Mouse (Mus musculus) heart, embryonic 13.5 days (tissue): ENCODE data around the gene Rad21l. TPM values are rescaled to one million over a fixed set of nuclear protein-coding genes. Genes with fewer than 3 reads are reported as not detected.

Experiments used
- ATAC-seq: fragments of 200-750 bp; cut with Nextera tagmentation; 2 replicates; pipeline ENCODE4 v1.8.0; 2017; ENCODE audit warnings: moderate TSS enrichment; ENCODE audit not compliant: insufficient number of reproducible peaks, low FRiP score, low TSS enrichment; ENCODE audit errors: extremely low read depth
- H3K27ac ChIP-seq: fragments of 300-500 bp; sonication (generic); replicated peaks from 2 replicates; pipeline ENCODE4 v1.5.1; 2015; ENCODE audit warnings: moderate library complexity, mild to moderate bottlenecking, inconsistent platforms
- H3K27me3 ChIP-seq: fragments of 300-500 bp; sonication (generic); replicated peaks from 2 replicates; pipeline ENCODE4 v1.6.1; 2015; ENCODE audit warnings: mild to moderate bottlenecking, inconsistent platforms
- H3K36me3 ChIP-seq: fragments of 300-500 bp; sonication (generic); 2 replicates; pipeline ENCODE4 v1.6.1; 2015; ENCODE audit warnings: mild to moderate bottlenecking, inconsistent platforms
- H3K4me1 ChIP-seq: fragments of 300-500 bp; sonication (generic); 2 replicates; pipeline ENCODE4 v1.6.1; 2015; ENCODE audit warnings: inconsistent platforms
- H3K4me2 ChIP-seq: fragments of 300-500 bp; sonication (generic); 2 replicates; pipeline ENCODE4 v1.6.1; 2015; ENCODE audit warnings: inconsistent platforms, mild to moderate bottlenecking, moderate library complexity
- H3K4me3 ChIP-seq: fragments of 300-500 bp; sonication (generic); 2 replicates; pipeline ENCODE4 v1.5.1; 2015; ENCODE audit warnings: moderate library complexity, mild to moderate bottlenecking, inconsistent platforms
- H3K9ac ChIP-seq: fragments of 300-500 bp; sonication (generic); 2 replicates; pipeline ENCODE4 v1.6.1; 2015; ENCODE audit warnings: inconsistent platforms, mild to moderate bottlenecking, moderate library complexity
- H3K9me3 ChIP-seq: fragments of 300-500 bp; sonication (generic); 2 replicates; pipeline ENCODE4 v1.6.1; 2016; ENCODE audit warnings: inconsistent platforms
- WGBS: fragments of 180-500 bp; shearing (Covaris S2); methylation state at CpG from one replicate; pipeline ENCODE4 v1.1.7; 2015; ENCODE audit warnings: mixed read lengths; 5-methylcytosine and 5-hydroxymethylcytosine counted together
- polyA plus RNA-seq: library from polyadenylated mRNA; unstranded; fragments of >200 nt; fragmentation: Nextera tagmentation; extraction: Ambion mirVana; gene quantifications from 2 replicates; pipeline ENCODE4 v1.2.1, GENCODE M21; 2015

The Rad21l gene
- polyA plus RNA-seq, 1 experiment from 2014 or later = not detected

GRCm38 (mm10) chr2:151670026-151670967 lies 2.0 kb upstream of the Rad21l start:
- Histone ChIP-seq H3K36me3 (no peaks in the 10 kb centered on the region), H3K27ac (no peak overlapping the region), H3K9me3 (no peaks in the 10 kb centered on the region), H3K4me2 (peak overlapping the region; percentile 49), H3K9ac (no peak overlapping the region; the same call in 1 of the 2 replicates), H3K4me3 (peak overlapping the region; percentile 13; the same call in 1 of the 2 replicates), H3K27me3 (peaks cover 44% of the 10 kb centered on the region), H3K4me1 (0 out of 2 replicates have a peak, but pooled peaks cover 5% of the 10 kb centered on the region)
- ATAC-seq = no peak
- WGBS = 28% methylated on average over 48 of the region's 48 CpGs

GRCm38 (mm10) chr2:151652053-151652452 lies 16.3 kb downstream of the Rad21l start:
- 67% methylated on average over 1 of the region's 1 CpGs for WGBS
- Histone ChIP-seq H3K27me3 (peaks cover 7% of the 10 kb centered on the region), H3K4me2 (no peak overlapping the region), H3K36me3 (no peaks in the 10 kb centered on the region), H3K9me3 (no peaks in the 10 kb centered on the region), H3K4me1 (no peaks in the 10 kb centered on the region), H3K9ac (no peak overlapping the region), H3K4me3 (no peak overlapping the region), H3K27ac (no peak overlapping the region)
- no peak for ATAC-seq

GRCm38 (mm10) chr2:151636015-151636402 lies 32.3 kb downstream of the Rad21l start:
- 68% methylated on average over 2 of the region's 2 CpGs for WGBS
- Histone ChIP-seq H3K27me3 (peaks cover 33% of the 10 kb centered on the region), H3K27ac (no peak overlapping the region)

GRCm38 (mm10) chr2:151635362-151636014 lies 32.8 kb downstream of the Rad21l start:
- Histone ChIP-seq H3K27me3 (peaks cover 38% of the 10 kb centered on the region), H3K4me1 (peaks cover 6% of the 10 kb centered on the region; the same call in 1 of the 2 replicates), H3K27ac (no peak overlapping the region), H3K9ac (no peak overlapping the region), H3K36me3 (no peaks in the 10 kb centered on the region), H3K4me2 (no peak overlapping the region), H3K9me3 (no peaks in the 10 kb centered on the region), H3K4me3 (no peak overlapping the region)
- WGBS = 62% methylated on average over 9 of the region's 9 CpGs
- ATAC-seq = no peak

More at GRCm38 (mm10) chr2:151636015-151636402, 32.3 kb downstream of the Rad21l start:
- H3K4me2 ChIP-seq = no peak overlapping the region
- H3K4me3 ChIP-seq = no peak overlapping the region
- H3K9ac ChIP-seq = no peak overlapping the region
- no peak for ATAC-seq
- H3K9me3 ChIP-seq = no peaks in the 10 kb centered on the region
- no peaks in the 10 kb centered on the region for H3K36me3 ChIP-seq
- H3K4me1 ChIP-seq = peaks cover 6% of the 10 kb centered on the region; the same call in 1 of the 2 replicates

- no peak overlapping the region for H3K27ac ChIP-seq
- ATAC-seq = no peak
- H3K36me3 ChIP-seq = no peaks in the 10 kb centered on the region
- H3K4me2 ChIP-seq = no peak overlapping the region
- H3K4me3 ChIP-seq = no peak overlapping the region
- H3K27me3 ChIP-seq = peaks cover 44% of the 10 kb centered on the region
- H3K4me1 ChIP-seq = peaks cover 6% of the 10 kb centered on the region; the same call in 1 of the 2 replicates
- WGBS = 29% methylated on average over 2 of the region's 2 CpGs
- H3K9ac ChIP-seq = no peak overlapping the region
- H3K9me3 ChIP-seq = no peaks in the 10 kb centered on the region
Observed at GRCm38 (mm10) chr2:151634903-151635302, 33.4 kb downstream of the Rad21l start.

- no peak overlapping the region for H3K4me2 ChIP-seq
- no peaks in the 10 kb centered on the region for H3K9me3 ChIP-seq
- no peak overlapping the region for H3K27ac ChIP-seq
- peaks cover 6% of the 10 kb centered on the region; the same call in 1 of the 2 replicates for H3K4me1 ChIP-seq
- peaks cover 52% of the 10 kb centered on the region for H3K27me3 ChIP-seq
- no peak for ATAC-seq
- no peak overlapping the region for H3K9ac ChIP-seq
- no peak overlapping the region for H3K4me3 ChIP-seq
- H3K36me3 ChIP-seq = no peaks in the 10 kb centered on the region
- 49% methylated on average over 5 of the region's 5 CpGs for WGBS
Observed at GRCm38 (mm10) chr2:151632982-151633381, 35.4 kb downstream of the Rad21l start.

- H3K4me1 ChIP-seq = peaks cover 6% of the 10 kb centered on the region; the same call in 1 of the 2 replicates
- peak within 1 kb of the TSS; percentile 70 for H3K4me3 ChIP-seq
- peak within 1 kb of the TSS; percentile 99 for H3K4me2 ChIP-seq
- WGBS = under 1% methylated on average over 46 of the region's 47 CpGs
- H3K36me3 ChIP-seq = no peaks in the 10 kb centered on the region
- H3K27ac ChIP-seq = no peak within 1 kb of the TSS
- H3K9me3 ChIP-seq = no peaks in the 10 kb centered on the region
- peak; percentile 28; the same call in 1 of the 2 replicates for ATAC-seq
- peaks cover 52% of the 10 kb centered on the region for H3K27me3 ChIP-seq
- H3K9ac ChIP-seq = peak within 1 kb of the TSS; percentile 79
Observed at GRCm38 (mm10) chr2:151632159-151632814, 36.0 kb downstream of the Rad21l start, which contains the start of gene Snph. TSS of gene Snph (minus strand) at chr2:151632593.

- peaks cover 52% of the 10 kb centered on the region for H3K27me3 ChIP-seq
- H3K4me3 ChIP-seq = peak overlapping the region; percentile 70
- H3K27ac ChIP-seq = no peak overlapping the region
- peak overlapping the region; percentile 79 for H3K9ac ChIP-seq
- no peak for ATAC-seq
- 4% methylated on average over 22 of the region's 22 CpGs for WGBS
- H3K36me3 ChIP-seq = no peaks in the 10 kb centered on the region
- no peaks in the 10 kb centered on the region for H3K9me3 ChIP-seq
- H3K4me2 ChIP-seq = peak overlapping the region; percentile 99
- peaks cover 6% of the 10 kb centered on the region; the same call in 1 of the 2 replicates for H3K4me1 ChIP-seq
Observed at GRCm38 (mm10) chr2:151631406-151632158, 36.8 kb downstream of the Rad21l start.

GRCm38 (mm10) chr2:151629310-151629709 lies 39.0 kb downstream of the Rad21l start:
- Histone ChIP-seq H3K4me3 (no peak overlapping the region), H3K4me1 (peaks cover 6% of the 10 kb centered on the region; the same call in 1 of the 2 replicates), H3K27me3 (peaks cover 52% of the 10 kb centered on the region), H3K36me3 (no peaks in the 10 kb centered on the region), H3K9me3 (no peaks in the 10 kb centered on the region), H3K9ac (no peak overlapping the region), H3K4me2 (no peak overlapping the region), H3K27ac (no peak overlapping the region)
- ATAC-seq = no peak
- 61% methylated on average over 7 of the region's 7 CpGs for WGBS

- H3K36me3 ChIP-seq = no peaks in the 10 kb centered on the region
- H3K9me3 ChIP-seq = no peaks in the 10 kb centered on the region
- no peak overlapping the region for H3K9ac ChIP-seq
- no peak overlapping the region for H3K4me3 ChIP-seq
- H3K27me3 ChIP-seq = peaks cover 41% of the 10 kb centered on the region
- no peak for ATAC-seq
- H3K27ac ChIP-seq = no peak overlapping the region
- 82% methylated on average over 3 of the region's 3 CpGs for WGBS
- peaks cover 6% of the 10 kb centered on the region; the same call in 1 of the 2 replicates for H3K4me1 ChIP-seq
- H3K4me2 ChIP-seq = no peak overlapping the region
Observed at GRCm38 (mm10) chr2:151628011-151628410, 40.3 kb downstream of the Rad21l start.
